Mouse (Mus musculus): ENCODE data around the gene Nop16. TPM values are rescaled to one million over a fixed set of nuclear protein-coding genes. Genes with fewer than 3 reads are reported as not detected.
A peak's percentile ranks its signal among the peaks of the same experiment; 100 is the strongest.

Gene Nop16
- polyA plus RNA-seq, 1 experiment: 19.0 TPM

DNA sequence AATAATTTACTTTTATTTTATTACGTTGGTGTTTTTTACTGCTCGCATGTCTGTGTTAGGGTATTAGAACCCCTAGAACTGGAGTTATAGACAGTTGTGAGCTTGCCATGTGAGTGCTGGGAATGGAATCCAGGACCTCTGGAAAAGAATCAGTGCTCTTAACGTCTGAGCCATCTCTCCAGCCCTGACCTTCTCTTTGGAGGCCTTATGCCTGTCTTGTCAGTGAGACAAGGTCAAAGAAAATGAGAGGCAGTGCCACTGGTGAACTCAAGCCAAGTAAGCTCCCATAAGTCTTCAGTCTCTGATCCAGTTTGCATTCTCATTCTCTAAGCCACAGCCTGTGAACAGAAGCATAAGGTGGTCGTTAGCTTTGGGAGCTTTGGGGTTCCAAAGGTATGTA lies 19.2 kb downstream of the Nop16 start:
- Histone ChIP-seq H3K4me3 (ENCODE audit: insufficient read depth, low read depth, low read length) (no peak overlapping the region), H3K4me1 (ENCODE audit: control insufficient read depth, insufficient read depth, low read length) (peaks cover 17% of the 10 kb centered on the region), H3K27ac (ENCODE audit: insufficient read depth, low read depth, low read length) (no peak overlapping the region), H3K36me3 (ENCODE audit: control insufficient read depth, insufficient read depth, low read length) (no peaks in the 10 kb centered on the region), H3K27me3 (replicated peaks; ENCODE audit: control insufficient read depth, insufficient read depth, low read length) (no peaks in the 10 kb centered on the region)
- no peak for DNase-seq
- TF ChIP-seq POLR2A (IDR thresholded peaks at IDR 0.05; ENCODE audit: low read depth, low read length) (no peak), CTCF (conservative IDR thresholded peaks at IDR 0.05; ENCODE audit: insufficient read depth, insufficient read length, low read depth, low read length) (no peak)
- WGBS: 80% methylated on average over 4 of the region's 4 CpGs

DNA sequence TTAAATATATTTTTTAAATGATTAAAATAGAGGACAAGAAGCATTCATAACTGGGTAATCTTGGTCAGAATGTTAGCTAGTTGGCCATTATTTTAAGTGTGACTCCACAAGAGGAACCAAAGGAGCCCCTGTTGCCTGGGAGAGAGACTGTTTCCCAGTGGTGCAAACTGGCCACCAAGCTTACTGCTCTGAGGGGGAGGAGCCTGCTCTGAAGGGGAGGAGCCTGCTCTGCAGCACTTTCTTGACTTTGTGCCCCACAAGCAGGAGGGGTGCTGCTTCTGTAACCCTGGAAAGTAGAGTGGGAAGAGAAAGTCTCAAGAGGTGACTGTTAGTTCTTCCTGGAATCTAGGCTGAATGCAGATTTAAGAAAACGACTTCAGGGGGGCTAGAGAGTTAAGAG lies 20.6 kb downstream of the Nop16 start:
- H3K4me1 ChIP-seq (ENCODE audit: control insufficient read depth, insufficient read depth, low read length): peaks cover 10% of the 10 kb centered on the region
- DNase-seq: no peak
- H3K36me3 ChIP-seq (ENCODE audit: control insufficient read depth, insufficient read depth, low read length): no peaks in the 10 kb centered on the region
- H3K4me3 ChIP-seq (ENCODE audit: insufficient read depth, low read depth, low read length): no peak overlapping the region
- H3K27ac ChIP-seq (ENCODE audit: insufficient read depth, low read depth, low read length): no peak overlapping the region
- no peak for TF ChIP-seq CTCF (conservative IDR thresholded peaks at IDR 0.05; ENCODE audit: insufficient read depth, insufficient read length, low read depth, low read length)
- H3K27me3 ChIP-seq (replicated peaks; ENCODE audit: control insufficient read depth, insufficient read depth, low read length): no peaks in the 10 kb centered on the region
- 74% methylated on average over 1 of the region's 1 CpGs for WGBS

- Histone ChIP-seq H3K27ac (ENCODE audit: insufficient read depth, low read depth, low read length) (0 out of 2 replicates have a peak overlapping the region, but pooled peaks have one; percentile 61), H3K36me3 (ENCODE audit: control insufficient read depth, insufficient read depth, low read length) (peaks cover 2% of the 10 kb centered on the region; the same call in 1 of the 2 replicates), H3K4me3 (ENCODE audit: insufficient read depth, low read depth, low read length) (no peak overlapping the region), H3K27me3 (replicated peaks; ENCODE audit: control insufficient read depth, insufficient read depth, low read length) (no peaks in the 10 kb centered on the region), H3K4me1 (ENCODE audit: control insufficient read depth, insufficient read depth, low read length) (peaks cover 13% of the 10 kb centered on the region)
- TF ChIP-seq POLR2A (IDR thresholded peaks at IDR 0.05; ENCODE audit: low read depth, low read length) (no peak), CTCF (conservative IDR thresholded peaks at IDR 0.05; ENCODE audit: insufficient read depth, insufficient read length, low read depth, low read length) (no peak)
- DNase-seq: peak; percentile 69
- 29% methylated on average over 5 of the region's 5 CpGs for WGBS
Observed at GRCm38 (mm10) chr13:54568380-54568779, 21.5 kb downstream of the Nop16 start.

DNA sequence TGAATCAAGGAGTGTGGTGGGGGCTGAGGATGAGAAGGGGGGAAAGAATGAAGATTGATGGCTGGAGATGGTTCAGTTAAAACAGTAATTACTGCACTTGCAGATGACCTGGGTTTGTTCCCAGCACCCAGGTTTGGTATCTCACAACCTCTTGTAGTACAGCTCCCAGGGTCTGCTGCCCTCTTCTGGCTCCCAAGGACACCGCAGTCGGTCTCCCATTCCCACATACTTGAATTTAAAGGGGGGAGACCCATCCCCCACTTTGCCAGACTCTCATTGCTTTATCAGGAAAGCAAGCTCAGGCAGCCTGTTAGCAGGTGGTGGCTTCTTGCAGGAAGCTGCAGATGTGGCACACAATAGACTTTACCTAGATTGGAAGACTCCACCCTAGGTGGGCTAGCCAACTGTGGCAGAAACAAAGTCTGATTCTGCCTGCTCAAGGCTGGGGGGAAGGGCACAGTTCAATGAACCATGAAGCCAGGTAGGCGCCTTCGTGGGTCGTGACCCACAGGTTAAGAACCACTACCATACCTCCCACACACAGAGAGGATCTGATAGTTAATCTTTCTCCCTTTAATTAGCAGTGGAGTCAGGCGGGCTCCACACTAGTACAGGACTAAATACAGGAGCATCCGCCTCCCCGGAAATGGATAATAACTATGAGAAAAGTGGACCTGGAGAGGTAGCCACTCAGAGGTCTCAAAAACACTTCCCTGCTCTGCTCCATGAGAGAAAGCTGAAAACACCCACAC lies 24.1 kb downstream of the Nop16 start:
- Histone ChIP-seq H3K27me3 (replicated peaks; ENCODE audit: control insufficient read depth, insufficient read depth, low read length) (no peaks in the 10 kb centered on the region), H3K36me3 (ENCODE audit: control insufficient read depth, insufficient read depth, low read length) (peaks cover 4% of the 10 kb centered on the region; the same call in 1 of the 2 replicates), H3K4me1 (ENCODE audit: control insufficient read depth, insufficient read depth, low read length) (peaks cover 24% of the 10 kb centered on the region), H3K4me3 (ENCODE audit: insufficient read depth, low read depth, low read length) (peak overlapping the region; percentile 82), H3K27ac (ENCODE audit: insufficient read depth, low read depth, low read length) (peak overlapping the region; percentile 74)
- TF ChIP-seq CTCF (conservative IDR thresholded peaks at IDR 0.05; ENCODE audit: insufficient read depth, insufficient read length, low read depth, low read length) (peak; percentile 47), POLR2A (IDR thresholded peaks at IDR 0.05; ENCODE audit: low read depth, low read length) (no peak)
- DNase-seq: peak; percentile 91
- 28% methylated on average over 8 of the region's 8 CpGs for WGBS

- peak; percentile 97 for DNase-seq
Observed at GRCm38 (mm10) chr13:54565201-54565581, 24.7 kb downstream of the Nop16 start, which contains the start of gene 4833439L19Rik. TSS of gene 4833439L19Rik (minus strand) at chr13:54565435.

DNA sequence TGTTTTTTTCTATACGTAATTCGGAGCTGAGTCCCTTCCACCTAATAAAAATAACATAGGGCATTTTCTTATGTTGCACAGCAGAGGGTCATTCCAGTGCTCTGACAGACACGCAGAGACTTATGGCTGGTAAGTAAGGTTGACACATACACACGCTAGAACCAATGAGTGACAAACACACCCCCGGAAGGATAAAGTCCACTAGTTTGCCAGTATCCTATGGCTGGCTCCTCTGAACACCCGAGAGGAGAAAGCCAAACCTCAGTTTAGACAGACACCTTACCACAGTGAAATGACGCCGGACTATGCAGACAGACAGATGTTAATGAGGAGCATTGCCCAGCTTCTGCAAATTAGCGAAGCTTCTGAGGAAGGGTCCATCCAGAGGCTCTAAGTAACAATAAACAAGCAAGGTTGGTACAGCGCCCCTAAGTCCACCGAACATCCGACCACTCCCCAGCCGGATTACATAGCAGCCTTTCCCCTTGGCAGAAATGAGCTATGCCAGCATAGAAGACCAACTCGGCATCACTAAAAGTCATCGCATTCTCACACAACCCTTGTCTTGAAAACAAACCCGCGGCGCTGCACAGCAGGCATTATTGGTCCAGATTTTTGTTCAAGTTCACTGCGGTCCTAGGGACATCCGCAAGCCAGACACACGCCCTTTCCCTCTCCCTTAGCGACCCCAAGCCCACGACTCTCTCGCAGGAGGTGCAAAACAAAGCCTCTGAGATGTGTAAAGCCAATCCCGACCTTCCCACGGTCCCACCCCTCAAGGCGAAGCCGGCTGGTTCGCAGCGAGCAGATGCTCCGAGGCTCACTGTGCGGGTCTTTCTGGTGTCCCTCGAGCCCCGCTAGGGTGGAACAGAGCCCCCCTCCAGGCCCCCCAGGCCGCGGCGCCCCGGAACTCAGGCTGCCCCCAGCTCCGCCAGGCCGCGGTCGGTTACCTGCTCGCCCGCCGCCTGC lies 25.4 kb downstream of the Nop16 start:
- H3K27me3 ChIP-seq (replicated peaks; ENCODE audit: control insufficient read depth, insufficient read depth, low read length): no peaks in the 10 kb centered on the region
- H3K4me3 ChIP-seq (ENCODE audit: insufficient read depth, low read depth, low read length): peak overlapping the region; percentile 82
- TF ChIP-seq CTCF (conservative IDR thresholded peaks at IDR 0.05; ENCODE audit: insufficient read depth, insufficient read length, low read depth, low read length): no peak
- TF ChIP-seq POLR2A (IDR thresholded peaks at IDR 0.05; ENCODE audit: low read depth, low read length): no peak
- peaks cover 35% of the 10 kb centered on the region for H3K4me1 ChIP-seq (ENCODE audit: control insufficient read depth, insufficient read depth, low read length)
- peaks cover 9% of the 10 kb centered on the region; the same call in 1 of the 2 replicates for H3K36me3 ChIP-seq (ENCODE audit: control insufficient read depth, insufficient read depth, low read length)
- peak; percentile 52 for DNase-seq
- whole genome bisulfite sequencing: 4% methylated on average over 45 of the region's 45 CpGs
- peak overlapping the region; percentile 99 for H3K27ac ChIP-seq (ENCODE audit: insufficient read depth, low read depth, low read length)

More at GRCm38 (mm10) chr13:54565201-54565581, 24.7 kb downstream of the Nop16 start, which contains the start of gene 4833439L19Rik:
- H3K4me3 ChIP-seq (ENCODE audit: insufficient read depth, low read depth, low read length): peak within 1 kb of the TSS; percentile 82
- no peak for TF ChIP-seq CTCF (conservative IDR thresholded peaks at IDR 0.05; ENCODE audit: insufficient read depth, insufficient read length, low read depth, low read length)
- peak; percentile 92 for TF ChIP-seq POLR2A (IDR thresholded peaks at IDR 0.05; ENCODE audit: low read depth, low read length)
- peak within 1 kb of the TSS; percentile 99 for H3K27ac ChIP-seq (ENCODE audit: insufficient read depth, low read depth, low read length)
- under 1% methylated on average over 27 of the region's 27 CpGs for WGBS
- peaks cover 30% of the 10 kb centered on the region for H3K4me1 ChIP-seq (ENCODE audit: control insufficient read depth, insufficient read depth, low read length)
- peaks cover 8% of the 10 kb centered on the region; the same call in 1 of the 2 replicates for H3K36me3 ChIP-seq (ENCODE audit: control insufficient read depth, insufficient read depth, low read length)
- H3K27me3 ChIP-seq (replicated peaks; ENCODE audit: control insufficient read depth, insufficient read depth, low read length): no peaks in the 10 kb centered on the region
